Mouse (Mus musculus) left cerebral cortex, postnatal 25 days (tissue): ENCODE measurements around the gene Osbpl8. TPM values are rescaled to one million over a fixed set of nuclear protein-coding genes. Genes with fewer than 3 reads are reported as not detected.
"Not testable (repeated sequence)": the region's sequence is repeated elsewhere in the genome, so short reads cannot be mapped to it uniquely, and the experiment has no call there.

ENCODE experiments used
- DNase-seq, 2 experiments: peaks; one replicate each; pipeline ENCODE4 v3.0.0; 2022; ENCODE audit warnings: low spot score in 2 of 2, mixed read lengths in 1 of 2
- intact Hi-C: fragments of 180-260 bp; cut with DNase I; formaldehyde crosslinking; loops from one replicate; pipeline ENCODE4 v1.15.1; 2025
- total RNA-seq, 2 experiments: library from RNA; stranded (reverse); gene quantifications; 2 replicates each; pipeline ENCODE4 v1.2.3; 2021

Osbpl8 gene
- 10 to 100 TPM; 90.9 to 98.6 TPM for total RNA-seq

DNA sequence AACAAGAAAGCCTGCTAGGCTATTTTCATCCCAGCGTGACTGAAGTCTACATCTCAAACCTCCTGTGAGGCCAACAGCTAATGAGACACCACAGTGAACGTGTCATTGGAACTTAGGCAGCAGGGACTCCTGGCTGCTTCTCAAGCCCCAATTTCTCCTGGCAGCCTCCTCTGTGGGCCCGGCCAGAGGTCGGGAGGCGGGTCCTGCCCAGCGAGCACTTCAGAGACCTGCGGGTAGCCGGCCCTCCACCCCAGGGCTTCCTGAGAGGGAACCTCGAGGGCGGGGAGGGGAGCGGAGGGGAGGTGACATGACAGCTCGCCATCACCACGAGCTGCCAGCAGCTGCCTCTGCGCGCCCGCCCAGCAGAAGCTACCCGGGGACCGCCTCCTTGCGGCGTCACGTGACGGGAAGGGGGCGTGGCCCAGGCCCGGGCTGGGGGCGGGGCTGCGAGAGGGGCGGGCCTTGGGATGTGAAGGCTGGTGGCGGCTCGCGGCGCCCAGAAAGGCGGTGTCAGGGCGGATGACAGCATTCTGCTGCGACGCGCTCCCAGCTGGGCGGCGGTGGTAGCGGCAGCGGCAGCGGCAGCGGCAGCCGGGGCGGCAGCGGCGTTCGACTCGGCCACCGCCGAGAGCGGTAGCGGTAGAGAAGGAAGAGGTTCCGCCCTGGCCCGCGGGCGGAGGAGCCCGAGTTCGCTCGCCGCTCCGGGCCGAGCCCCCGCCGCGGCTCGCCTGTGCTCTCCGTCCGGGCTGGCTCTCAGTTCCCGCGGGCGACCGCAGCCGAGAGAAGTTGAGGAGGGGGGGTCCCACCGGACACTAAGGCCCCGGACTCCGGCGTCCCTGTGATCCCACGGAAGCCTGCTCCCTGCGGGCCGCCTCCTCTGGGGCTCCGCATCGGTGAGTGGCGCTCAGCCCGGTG, at the start of gene Osbpl8:
Gene Osbpl8 (plus strand): TSS at position 449 of the 915 bp plus-strand sequence.
- intact Hi-C loops, result loop anchor here (5.0 to 10.0 kb wide), 2 partner anchors 57 to 310 kb away; partner anchors contain the start of gene Nap1l1
- peak; percentile 98 to 99 for DNase-seq

DNA sequence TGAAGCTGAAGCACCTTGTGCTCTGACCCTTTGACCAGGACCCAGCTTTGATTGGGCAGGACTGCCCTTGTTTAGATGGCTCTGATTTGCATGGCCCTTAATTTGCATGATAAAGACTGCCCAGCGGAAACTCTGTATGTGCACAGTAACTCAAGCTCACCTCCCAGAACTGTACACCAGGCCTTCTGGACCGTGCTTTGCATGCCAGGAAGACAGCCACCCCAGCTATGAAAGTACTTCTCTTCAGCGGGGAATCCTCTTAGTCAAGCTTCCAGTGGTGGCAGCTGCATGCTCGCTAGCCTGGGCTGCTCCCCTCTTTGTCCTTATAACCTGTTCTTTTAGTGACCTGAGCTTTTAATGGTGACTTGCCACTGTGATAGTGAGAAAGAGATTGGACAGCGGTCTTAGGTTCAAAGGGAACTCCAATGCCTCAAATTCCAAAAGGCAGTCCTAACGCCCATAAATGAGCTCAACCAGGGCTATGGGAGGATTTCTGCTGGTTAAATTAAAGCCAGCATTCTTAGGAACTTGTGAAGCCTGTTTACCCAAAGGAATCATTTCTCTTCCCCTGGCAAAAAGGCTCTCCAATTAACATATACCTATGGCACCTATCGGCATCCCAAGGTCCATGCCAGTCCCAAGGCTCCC, 47.2 kb upstream of the Osbpl8 start:
- intact Hi-C loops, result loop anchor here (5.0 kb wide), 1 partner anchor 165 kb away; no protein-coding TSS in a partner anchor
- DNase-seq, result no peak

DNA sequence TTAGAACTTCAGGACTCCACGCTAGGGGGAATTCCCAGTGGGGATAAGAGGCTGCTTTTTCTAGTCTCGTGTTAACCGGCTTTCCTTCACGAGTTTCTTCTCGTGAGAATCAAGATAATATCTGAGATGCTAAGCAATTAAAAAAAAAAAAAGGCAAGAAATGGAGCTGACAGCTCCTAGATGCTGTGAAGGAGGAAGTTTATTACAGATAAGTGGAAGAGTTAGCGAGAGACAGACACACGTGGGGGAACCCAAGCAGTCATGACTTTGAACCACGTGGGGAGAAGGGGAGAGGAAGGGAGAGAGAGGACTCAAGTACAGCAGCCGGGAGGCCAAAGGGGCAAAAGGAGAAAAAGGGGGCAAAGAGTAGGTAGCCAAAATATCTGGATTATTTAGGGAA, 46.3 kb upstream of the Osbpl8 start:
- no peak for DNase-seq
- intact Hi-C loops, result loop anchor here (5.0 kb wide), 1 partner anchor 164 kb away; no protein-coding TSS in a partner anchor

DNA sequence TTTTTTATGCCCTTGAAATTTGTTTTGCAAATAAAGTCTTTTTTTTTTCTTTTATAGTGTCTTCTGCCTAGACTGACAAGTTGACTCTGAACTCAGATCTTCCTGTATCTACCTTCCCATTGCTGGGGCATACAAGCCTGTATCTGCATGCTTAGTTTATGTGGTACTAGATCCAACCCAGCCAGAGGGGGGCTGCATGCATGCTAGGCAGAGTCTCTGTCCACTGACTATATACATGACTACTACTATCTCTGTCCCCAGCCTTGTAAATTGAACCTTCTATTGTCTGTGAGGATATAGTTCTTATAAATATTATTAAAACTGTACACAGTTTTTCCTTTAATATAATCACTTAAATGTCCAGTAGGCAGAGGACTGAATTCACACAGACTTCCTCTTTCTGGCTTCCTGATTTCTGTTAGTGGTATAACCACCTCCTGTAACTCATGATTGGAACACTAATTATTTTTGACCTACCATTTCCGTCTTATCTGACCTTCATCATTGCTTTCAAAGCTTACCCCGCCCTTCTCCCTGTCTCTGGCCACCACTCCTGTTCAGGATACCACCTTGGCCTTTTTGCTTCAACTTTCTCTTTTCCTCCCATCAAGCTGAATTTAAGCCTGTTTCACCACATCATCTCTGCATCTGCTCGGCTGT, 45.4 kb upstream of the Osbpl8 start:
- DNase-seq, result no peak
- intact Hi-C loops, result loop anchor here (5.0 kb wide), 1 partner anchor 163 kb away; no protein-coding TSS in a partner anchor

DNA sequence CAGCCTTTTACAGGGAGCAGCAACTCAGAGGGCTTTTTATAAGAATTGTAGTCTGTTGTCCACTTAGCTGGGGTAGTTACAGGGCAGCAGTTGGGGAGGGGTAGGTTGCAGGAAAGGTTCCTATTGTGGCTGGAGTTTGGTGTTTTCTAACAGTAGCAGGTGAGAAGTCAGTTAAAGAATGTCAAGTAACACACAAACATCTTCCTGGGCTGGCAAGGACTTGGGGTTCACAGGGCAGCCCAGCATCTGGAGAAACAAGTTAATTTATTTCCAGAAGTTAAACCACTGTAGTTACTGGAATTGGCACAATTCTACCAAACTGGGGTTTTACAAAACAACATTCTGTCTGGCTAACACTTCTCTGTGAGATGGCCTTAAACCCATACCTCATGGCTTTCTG, 44.8 kb upstream of the Osbpl8 start:
- intact Hi-C loops, result loop anchor here (5.0 kb wide), 1 partner anchor 163 kb away; no protein-coding TSS in a partner anchor
- no peak for DNase-seq

DNA sequence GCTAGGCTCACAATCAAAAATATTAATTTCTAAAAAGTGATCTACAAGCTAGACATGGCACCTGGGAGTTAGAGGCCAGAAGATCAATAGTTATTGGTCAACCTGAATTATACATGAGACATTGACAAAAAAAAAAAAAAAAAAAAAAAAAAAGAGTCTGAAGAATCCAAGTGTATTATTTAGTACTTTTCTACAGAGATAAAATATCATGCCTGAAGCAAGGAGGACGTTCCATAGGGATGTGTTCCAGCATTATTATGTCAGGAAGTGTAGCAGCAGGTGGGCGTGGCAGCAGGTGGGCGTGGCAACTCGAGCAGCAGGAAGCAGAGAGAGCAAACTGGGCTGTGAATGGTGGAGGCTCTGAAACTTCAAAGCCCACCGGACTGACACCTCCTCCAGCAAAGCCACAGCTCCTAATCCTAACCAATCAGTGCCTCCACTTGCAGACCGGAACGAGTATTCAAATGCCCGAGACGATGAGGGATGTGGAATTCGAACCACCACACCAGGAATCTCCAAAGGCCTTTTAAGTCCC, 41.6 kb upstream of the Osbpl8 start:
- no peak for DNase-seq
- intact Hi-C loops, result no loop called here

DNA sequence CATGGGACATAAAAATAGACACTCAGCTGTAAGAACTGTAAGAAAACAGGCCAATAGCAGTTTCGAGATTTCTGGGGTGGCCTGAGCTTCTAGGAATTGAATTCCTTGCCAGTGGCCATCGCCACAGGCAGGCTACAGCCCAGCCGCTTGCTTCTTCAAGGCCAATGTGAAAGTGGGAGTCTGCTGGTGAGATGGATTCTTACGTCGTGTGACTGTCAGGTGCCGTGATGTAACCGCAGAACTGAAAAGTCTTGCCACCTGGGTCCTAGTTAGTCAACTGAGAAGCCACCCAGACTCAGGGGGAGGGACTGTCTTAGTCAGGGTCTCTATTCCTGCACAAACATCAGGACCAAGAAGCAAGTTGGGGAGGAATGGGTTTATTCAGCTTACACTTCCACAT, 40.4 kb upstream of the Osbpl8 start:
- intact Hi-C loops, result no loop called here

DNA sequence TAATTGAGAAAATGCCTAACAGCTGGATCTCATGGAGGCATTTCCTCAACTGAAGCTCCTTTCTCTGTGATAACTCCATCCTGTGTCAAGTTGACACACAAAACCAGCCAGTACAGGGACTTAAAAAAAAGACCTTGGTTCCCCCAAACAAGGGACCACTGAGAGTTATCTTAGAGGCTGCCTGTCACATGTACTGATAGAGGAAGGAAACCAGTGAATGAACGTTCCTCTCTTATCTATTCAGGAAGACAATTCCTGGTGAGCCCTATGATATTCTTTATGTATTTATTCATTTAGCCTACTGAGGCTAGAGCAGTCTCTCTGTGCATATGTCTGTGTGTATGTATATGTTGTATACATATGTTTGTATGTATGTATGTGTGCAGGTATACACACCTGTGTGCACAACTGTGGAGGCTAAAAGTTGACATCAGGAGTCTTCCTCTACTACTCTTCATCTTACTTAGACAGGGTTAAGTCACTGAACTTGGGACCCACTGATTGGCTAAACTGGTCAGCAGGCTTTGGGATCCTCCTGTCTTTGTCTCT, 39.7 kb upstream of the Osbpl8 start:
- no peak for DNase-seq
- intact Hi-C loops, result no loop called here

More for the DNA sequence above, 40.4 kb upstream of the Osbpl8 start:
- DNase-seq, result no peak

DNA sequence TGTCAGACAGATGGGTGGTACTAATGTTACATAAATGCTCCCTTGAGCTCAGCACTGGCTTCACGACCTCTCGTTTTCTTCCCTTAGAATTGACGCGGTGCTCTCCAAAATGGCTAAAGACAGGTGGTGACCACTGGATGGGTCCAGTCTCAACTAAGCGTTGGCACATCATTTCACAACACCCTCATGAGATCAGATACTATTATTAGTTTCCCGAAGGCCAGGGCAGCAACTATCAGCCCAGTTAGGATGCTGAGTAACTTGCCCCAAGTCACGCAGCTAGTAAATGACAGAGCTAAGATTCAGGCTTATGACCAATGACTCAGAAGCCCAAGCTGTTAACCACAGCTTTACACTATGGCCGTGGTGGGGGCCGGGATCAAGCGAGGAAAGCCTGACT, 37.2 kb upstream of the Osbpl8 start:
- intact Hi-C loops, result no loop called here
- no peak for DNase-seq

DNA sequence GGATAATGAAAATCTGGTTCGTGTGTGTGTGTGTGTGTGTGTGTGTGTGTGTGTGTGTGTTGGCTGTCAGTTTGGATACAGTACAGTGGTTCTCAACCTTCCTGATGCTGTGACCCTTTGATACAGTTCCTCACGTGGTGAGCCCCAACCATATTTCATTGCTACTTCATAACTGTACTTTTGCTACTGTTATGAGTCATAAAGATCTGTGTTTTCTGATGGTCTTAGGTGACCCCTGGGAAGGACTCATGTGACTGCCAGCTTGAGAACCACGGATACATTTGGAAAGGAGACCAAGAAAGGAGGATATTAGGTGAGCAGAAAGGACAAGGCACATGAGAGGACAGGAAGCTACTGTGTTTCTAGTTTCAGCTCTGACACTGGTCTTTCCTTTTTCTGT, 36.1 kb upstream of the Osbpl8 start:
- intact Hi-C loops, result no loop called here
- no peak for DNase-seq

DNA sequence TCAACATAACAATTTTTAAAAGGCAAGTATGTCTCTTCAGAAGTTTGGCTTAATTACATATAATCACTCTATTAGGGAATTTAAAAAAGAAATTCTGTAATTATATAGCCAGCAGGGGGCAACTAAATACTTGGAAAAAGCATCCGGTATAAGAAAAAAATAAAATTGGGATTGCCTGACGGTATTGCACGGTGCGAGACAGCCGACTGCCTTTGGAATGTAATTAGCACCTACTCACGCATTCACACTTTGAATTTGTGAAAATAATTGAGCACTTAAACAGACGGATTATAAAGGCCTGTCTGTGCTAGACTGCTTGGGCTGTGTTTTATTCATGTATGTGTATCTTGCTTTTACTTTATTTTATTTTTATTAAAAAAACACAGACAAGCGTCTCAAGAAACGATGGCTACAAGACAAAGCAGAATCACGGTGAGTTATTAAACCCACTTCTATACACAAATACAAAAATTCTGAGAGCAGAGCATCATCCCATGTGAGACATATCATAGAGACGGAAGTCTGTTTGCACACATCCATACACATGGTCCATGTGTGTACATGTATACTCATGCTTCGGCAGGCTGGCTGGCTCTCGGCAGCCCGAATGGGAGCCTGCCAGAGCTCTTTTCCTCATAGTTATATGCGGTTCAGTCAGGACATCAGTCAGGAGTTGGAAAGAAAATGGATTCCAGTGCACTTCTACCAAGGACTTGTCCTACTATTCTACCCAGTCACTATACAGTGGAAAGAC, 34.5 kb upstream of the Osbpl8 start:
- intact Hi-C loops, result no loop called here
- DNase-seq, result peak in 1 of 2 experiments; percentile 18

DNA sequence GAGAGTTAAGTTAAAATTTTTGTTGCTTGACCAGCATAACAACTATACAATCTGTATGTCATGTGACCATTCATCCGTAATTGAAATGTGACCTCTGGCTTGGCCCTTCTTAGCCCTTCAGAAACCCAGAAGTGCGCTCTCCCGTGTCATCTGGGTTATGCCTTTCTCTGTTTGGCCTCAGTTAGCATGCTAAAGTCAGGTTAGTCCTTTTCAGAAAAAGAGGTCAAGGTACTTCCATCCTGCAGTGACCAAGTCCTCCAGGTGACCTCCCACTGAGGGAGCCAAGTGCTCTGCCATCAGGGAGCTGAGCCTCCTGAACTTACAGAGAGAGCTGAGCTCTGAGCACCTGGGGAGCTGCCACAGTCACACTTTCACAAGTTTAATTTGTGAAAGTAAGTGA, 33.7 kb upstream of the Osbpl8 start:
- no peak for DNase-seq
- intact Hi-C loops, result no loop called here

DNA sequence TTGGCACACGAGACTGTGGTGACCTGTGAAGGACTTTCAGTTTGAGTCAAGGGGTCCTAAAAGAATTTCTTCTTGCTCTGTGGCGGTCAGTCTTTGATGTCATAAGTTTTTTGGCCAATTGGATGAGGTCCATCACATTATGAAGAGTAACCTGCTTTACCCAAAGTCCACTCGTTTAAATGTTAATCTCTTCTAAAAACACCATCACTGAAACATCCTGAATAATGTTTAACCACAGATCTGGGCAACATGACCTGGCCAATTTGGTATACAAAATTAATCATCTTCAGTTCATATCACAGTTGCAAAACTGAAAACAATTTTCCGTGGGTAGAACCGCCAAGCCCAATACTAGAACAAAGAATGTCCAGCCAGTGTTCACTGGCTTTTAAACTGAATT, 31.3 kb upstream of the Osbpl8 start:
- intact Hi-C loops, result no loop called here
- no peak for DNase-seq

DNA sequence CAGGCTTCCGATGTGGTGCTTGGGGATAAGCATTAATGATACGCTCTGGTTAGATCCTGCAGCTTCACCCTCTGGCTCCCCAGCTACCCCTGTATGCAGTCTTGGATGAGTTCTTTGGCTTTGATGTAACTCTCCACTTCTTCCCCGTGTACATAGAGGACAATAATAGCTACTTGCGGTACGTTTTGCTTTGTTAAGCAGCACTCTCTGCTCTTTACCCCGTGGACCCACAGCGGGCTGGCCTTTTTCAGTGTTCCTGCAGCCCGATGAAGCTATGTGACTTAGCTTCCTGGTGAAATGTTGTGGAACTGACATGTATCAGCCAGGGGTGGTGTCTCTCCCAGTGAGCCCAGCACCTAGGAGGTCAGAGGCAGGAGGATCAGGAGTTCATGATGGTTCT, 30.6 kb upstream of the Osbpl8 start:
- no peak for DNase-seq
- intact Hi-C loops, result no loop called here

DNA sequence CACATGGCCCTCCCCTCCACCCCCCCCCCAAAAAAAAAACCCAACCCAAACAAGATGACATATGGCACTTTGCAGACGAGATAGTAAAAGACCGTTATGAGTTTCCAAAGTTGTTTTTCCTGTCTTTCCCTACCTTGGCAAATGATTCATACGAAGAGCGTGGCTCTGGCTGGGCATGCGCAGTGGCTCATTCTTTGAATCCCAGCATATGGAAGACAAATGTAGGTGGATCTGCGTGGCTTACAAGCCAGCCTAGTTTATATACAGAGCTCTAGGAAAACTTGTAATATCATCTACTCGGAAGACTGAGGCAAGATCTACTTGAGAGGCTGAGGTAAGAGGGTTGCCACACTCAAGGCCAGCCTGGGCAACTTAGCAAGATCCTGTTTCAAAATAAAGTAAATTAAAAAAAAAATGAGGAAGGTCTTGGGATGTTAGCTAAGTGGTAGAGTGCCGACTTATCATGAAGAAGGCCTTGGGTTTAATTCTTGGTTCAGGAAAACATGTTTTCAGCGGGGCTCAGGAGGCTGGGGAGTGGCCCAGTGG, 30.1 kb upstream of the Osbpl8 start:
- DNase-seq, result peak; percentile 34 to 80
- intact Hi-C loops, result no loop called here

DNA sequence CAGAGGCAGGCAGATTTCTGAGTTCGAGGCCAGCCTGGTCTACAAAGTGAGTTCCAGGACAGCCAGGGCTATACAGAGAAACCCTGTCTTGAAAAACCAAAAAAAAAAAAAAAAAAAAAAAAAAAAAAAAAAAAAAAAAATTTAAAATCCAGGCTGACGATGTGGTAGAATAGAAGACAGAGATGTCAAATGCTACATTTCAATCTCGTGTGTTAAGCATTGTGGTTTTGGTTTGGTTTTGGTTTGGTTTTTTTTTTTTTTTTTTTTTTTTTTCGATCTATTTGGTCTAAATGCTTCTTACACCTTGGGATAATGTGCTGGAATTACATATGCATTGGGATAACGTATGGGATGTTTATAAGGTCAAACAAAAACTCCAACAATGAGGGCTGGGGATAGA, 28.2 kb upstream of the Osbpl8 start:
- intact Hi-C loops, result not testable (repeated sequence)

DNA sequence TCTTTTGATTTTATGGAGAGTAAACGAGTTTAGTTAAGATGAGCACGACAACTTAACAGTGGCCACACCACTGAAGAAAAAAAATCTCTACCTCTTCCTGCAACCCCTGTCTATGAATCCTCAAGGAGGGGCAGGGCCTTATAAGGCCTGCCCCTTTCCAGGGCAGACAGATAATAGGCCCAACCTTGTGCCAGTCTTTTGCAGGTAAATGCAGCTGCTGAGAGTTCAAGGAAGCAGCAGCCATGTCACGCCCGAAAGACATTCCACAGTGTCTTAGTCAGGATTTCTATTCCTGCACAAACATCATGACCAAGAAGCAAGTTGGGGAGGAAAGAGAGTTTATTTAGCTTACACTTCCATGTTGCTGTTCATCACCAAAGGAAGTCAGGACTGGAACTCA, 26.6 kb upstream of the Osbpl8 start:
- no peak for DNase-seq
- intact Hi-C loops, result no loop called here

More for the DNA sequence above, 28.2 kb upstream of the Osbpl8 start:
- DNase-seq, result not testable (repeated sequence)

DNA sequence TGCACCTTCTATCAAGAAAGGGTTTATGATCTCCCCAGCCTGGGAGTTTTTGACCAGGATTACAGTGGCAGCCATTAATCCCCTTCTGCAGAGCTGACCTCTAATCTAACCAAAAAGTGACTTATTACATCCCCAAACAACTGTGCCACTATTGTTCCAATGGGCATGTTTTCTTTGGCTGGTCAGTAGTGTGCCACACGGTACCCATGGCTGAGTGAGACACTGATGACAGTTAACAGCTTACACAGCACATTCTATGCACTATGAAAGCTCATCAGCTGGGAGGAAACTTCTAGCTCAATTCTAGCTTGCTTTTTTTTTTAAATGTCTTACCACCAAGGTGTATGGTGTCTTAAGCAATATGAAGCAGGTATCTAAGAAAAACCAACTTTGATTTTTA, 25.4 kb upstream of the Osbpl8 start:
- intact Hi-C loops, result no loop called here
- DNase-seq, result no peak

DNA sequence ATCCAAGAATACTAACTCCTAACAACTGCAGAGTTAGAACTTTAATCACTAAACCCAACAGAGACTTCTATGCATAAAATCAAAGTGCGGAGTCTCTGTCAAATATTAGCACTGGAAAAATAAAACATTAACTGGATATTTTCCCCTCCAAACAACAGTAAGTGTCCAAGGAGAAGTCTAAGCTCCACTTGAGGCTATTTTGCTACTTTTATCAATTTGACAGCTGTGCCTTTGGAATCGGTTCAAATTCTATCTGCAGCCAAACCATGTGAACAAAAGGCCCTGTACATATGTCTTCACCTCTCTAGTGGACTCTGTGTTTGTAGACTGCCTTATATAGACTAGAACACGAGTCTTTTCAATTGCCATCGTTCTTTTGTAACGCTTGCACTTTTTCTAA, 24.7 kb upstream of the Osbpl8 start:
- intact Hi-C loops, result no loop called here
- no peak for DNase-seq
